ENCODE assay signal across 34 mouse cellular contexts in the genomic region with DNA sequence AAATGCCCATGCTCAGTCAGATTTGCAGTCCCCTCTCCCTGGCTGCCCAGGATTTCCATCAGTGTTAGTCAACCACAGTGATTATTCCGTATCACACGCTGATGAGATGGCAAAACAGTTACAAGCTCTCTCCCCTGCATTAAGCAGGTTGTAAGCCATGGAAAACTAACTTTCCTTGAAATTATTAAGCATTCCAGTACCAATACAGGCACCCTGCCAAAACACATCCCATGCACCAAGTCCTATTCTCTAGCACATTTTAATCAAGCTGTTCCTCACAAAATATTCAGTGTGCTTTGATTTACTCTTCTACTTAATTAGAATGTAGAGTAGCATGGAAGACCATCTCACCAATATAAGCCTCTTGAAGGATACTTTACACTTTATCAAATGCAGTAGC.
"Had no signal": no experiment of that assay in that cellular context is flagged by ENCODE, and none has a peak within 500 bp of the region (broad histone marks: within the 10 kb centered on the region; RNA-seq: fewer than 3 reads in every experiment).

No protein-coding gene starts in this region.

- H3K9me3 ChIP-seq: heart, embryonic 12.5 days; heart, embryonic 13.5 days; heart, embryonic 15.5 days; hindbrain, embryonic 10.5 days; hindbrain, embryonic 12.5 days; hindbrain, embryonic 13.5 days; hindbrain, embryonic 15.5 days; intestine, embryonic 15.5 days; kidney, embryonic 15.5 days had no signal

- H3K27me3 ChIP-seq: heart, embryonic 12.5 days; heart, embryonic 13.5 days; heart, embryonic 15.5 days; hindbrain, embryonic 12.5 days; hindbrain, embryonic 13.5 days; hindbrain, embryonic 15.5 days; intestine, embryonic 15.5 days; kidney, embryonic 15.5 days had no signal

- H3K4me2 ChIP-seq: heart, embryonic 12.5 days; heart, embryonic 13.5 days; heart, embryonic 15.5 days; hindbrain, embryonic 12.5 days; hindbrain, embryonic 13.5 days; hindbrain, embryonic 14.5 days; hindbrain, embryonic 15.5 days; intestine, embryonic 15.5 days; kidney, embryonic 15.5 days had no signal

- H3K36me3 ChIP-seq: heart, embryonic 12.5 days; heart, embryonic 13.5 days; heart, embryonic 15.5 days; hindbrain, embryonic 10.5 days; hindbrain, embryonic 12.5 days; hindbrain, embryonic 13.5 days; hindbrain, embryonic 15.5 days; intestine, embryonic 15.5 days; kidney, embryonic 15.5 days had no signal

- ATAC-seq: hindbrain, embryonic 16.5 days; hindbrain, postnatal 0 days; inflammation-experienced regulatory T-cells, adult 6 months; intestine, embryonic 15.5 days; intestine, embryonic 16.5 days; intestine, postnatal 0 days had no signal

- DNase-seq: heart, postnatal 10 days; heart, postnatal 14 days; heart, postnatal 36 days; heart, postnatal 4 days; kidney, adult 11 months; kidney, adult 18-20 months; kidney, adult 2 months; kidney, adult 8-10 months; kidney, adult 9 months; kidney, postnatal 10 days; kidney, postnatal 14 days; kidney, postnatal 25 days; kidney, postnatal 36 days; kidney, postnatal 4 days; layer of hippocampus, adult 9-11 months; layer of hippocampus, postnatal 36 days had no signal

- H3K9ac ChIP-seq: heart, embryonic 12.5 days; heart, embryonic 13.5 days; heart, embryonic 15.5 days; hindbrain, embryonic 12.5 days; hindbrain, embryonic 13.5 days; hindbrain, embryonic 14.5 days; hindbrain, embryonic 15.5 days; intestine, embryonic 15.5 days; kidney, embryonic 15.5 days had no signal

- H3K27ac ChIP-seq: heart, embryonic 13.5 days; heart, embryonic 15.5 days; hindbrain, embryonic 10.5 days; hindbrain, embryonic 12.5 days; hindbrain, embryonic 13.5 days; hindbrain, embryonic 14.5 days; hindbrain, embryonic 15.5 days; hindbrain, postnatal 0 days; intestine, embryonic 15.5 days; kidney, embryonic 15.5 days; kidney, postnatal 0 days; layer of hippocampus, adult 2 months; left cerebral cortex, adult 2 months had no signal

- H3K4me3 ChIP-seq: heart, embryonic 12.5 days; heart, embryonic 13.5 days; heart, embryonic 15.5 days; hindbrain, embryonic 10.5 days; hindbrain, embryonic 12.5 days; hindbrain, embryonic 13.5 days; hindbrain, embryonic 15.5 days; intestine, embryonic 15.5 days; kidney, embryonic 15.5 days; layer of hippocampus, adult 2 months; left cerebral cortex, adult 2 months had no signal

- H3K4me1 ChIP-seq: heart, embryonic 12.5 days; heart, embryonic 13.5 days; heart, embryonic 15.5 days; hindbrain, embryonic 10.5 days; hindbrain, embryonic 12.5 days; hindbrain, embryonic 13.5 days; hindbrain, embryonic 15.5 days; intestine, embryonic 15.5 days; kidney, embryonic 15.5 days had no signal
